Mouse (Mus musculus) monocyte, adult 2 months (primary cell): ENCODE results near the gene Ripply1.
"Not testable (repeated sequence)": the region's sequence is repeated elsewhere in the genome, so short reads cannot be mapped to it uniquely, and the experiment has no call there.

Experiments used
- DNase-seq, 2 experiments: peaks; one replicate each; pipeline ENCODE4 v3.0.0; 2022; ENCODE audit warnings: low spot score in 2 of 2, low read depth in 1 of 2

The Ripply1 gene

GRCm38 (mm10) chrX:139781563-139781962 is 590 bp downstream of the Ripply1 start:
- DNase-seq = no peak

DNA sequence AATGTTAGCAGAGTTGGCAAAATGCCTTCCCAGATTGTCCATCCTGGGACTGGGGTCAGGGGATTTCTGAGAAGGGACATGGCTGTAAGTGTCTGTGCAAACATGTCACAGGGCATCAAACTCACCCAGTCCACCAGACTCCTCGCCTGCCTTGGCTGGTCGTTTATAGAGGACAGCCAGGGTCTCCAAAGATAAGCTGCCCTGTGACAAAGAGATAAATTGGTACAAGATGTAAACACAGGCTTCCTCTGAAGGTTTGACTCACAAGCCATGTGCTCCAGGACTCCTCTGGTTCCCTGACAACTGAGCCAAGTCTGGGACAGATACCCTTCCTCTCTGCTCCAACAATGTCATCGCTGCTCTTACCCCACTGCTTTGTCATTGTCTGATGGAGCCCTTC is 1.2 kb downstream of the Ripply1 start:
- DNase-seq = no peak

DNA sequence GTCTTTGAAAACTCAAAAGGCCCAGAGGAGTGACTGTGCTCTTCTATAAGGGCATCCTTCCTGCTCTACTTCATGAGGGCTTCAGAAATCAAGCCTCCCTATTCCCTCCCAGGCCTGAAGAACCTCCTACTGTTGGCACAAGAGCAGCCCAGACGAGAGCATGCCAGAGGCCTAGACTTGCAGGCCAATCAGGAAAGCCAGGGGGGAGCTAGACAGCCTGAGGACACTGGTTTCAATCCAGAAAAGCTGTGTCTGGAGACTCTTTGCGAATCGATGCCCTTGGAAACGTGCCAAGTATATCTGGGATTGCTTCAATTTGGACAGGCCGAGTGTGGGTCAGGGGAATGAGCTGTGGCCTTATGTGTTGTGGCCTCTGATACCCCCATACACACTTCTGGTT is 2.8 kb downstream of the Ripply1 start:
- DNase-seq = no peak

DNA sequence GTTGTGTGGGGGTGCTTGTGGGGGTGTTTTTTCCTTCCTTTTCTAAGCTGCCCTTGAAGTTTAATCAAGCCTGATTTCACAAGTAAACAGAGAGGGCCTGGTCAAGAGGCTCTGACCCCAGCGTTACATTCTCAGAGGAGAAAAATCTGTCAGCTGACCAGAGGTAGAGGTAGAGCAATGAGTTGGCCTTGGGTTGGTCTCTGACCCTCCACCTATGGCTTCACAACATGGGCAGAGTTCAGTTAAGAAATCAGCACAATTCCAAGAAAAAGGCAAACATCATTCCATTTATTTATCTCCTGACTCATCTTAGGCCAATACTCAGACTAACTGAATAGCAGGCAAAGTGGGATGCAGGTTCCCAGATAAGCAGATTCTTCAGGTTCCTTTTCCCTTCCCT is 3.3 kb downstream of the Ripply1 start:
- DNase-seq = no peak

DNA sequence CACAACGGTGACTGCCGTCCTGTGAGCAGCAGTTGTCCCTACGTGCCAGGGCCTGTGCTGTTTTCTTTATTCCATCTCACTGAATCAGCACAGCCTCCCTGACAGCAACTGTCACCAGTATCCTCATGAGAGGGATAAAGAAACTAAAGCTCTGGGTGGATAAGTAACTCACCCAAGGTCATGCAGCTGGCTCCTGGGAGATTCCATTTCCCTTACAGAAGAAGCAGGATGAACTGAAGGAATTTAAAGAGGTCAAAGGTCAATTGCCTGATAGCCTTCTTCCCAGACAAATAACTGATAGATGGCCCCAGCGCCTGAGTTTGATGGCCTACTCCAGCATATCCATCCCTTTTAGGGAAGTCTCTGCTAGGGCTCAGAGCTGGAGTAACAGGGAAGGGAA is 4.8 kb downstream of the Ripply1 start:
- no peak for DNase-seq

DNA sequence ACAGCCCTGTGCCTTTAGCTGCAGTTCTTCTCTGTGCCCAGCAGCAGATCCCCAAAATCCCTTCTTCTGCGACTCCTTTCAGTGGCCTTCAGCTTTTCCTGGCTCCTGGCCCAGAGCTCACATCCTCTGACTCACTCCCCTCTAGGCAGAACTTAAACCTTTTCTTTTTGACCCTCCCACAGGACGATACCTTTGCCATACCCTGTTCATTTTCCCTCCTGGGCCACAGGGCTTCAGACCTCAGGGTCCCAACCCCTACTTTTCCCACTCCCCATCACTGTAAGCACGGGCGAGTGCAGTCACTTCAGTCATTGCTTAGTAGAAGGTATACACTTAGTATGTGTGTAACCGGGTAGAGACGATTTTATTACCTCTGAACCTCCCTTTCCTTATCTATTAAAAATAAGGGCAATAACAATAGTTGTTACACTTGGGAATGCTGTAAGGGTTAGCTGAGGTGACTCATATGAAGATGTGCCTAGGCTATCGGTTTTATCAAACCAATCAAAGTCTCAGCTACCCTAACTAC is 7.0 kb downstream of the Ripply1 start:
- DNase-seq = no peak

- DNase-seq = no peak
These were observed 7.7 kb downstream of the Ripply1 start for GRCm38 (mm10) chrX:139774309-139775083.

DNA sequence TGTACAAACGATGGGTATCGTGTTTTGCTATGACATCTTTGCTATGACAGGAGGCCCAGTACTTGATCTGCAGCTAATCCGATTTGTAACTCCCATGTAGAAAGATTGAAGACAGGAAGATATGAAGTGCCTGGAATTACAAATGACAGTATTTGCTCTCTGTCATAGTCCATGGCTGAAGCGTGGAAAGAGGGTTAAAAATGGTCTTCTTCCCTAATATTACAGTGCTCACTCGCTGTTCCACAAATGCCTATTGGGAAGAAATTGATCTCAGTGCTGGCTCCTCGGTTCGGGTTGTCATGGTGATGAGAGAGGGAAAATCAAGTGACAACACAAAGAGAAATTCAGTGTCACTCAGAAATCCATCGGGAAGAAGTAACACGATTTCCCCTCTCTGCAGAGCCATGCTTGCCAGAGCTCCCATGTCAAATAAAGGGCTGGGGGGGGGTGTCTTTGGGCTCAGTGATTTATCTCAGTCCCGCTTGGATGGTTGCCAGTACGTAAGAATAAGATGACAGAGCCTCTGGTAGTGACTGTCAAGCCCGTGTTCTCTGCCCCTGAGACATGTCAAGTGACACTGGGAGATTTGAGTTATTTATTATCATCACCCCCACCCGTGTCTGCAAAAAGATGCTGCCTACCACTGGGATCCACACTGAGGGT is 12.0 kb downstream of the Ripply1 start:
- no peak for DNase-seq

GRCm38 (mm10) chrX:139762546-139762945 is 19.6 kb downstream of the Ripply1 start:
- DNase-seq = no peak

DNA sequence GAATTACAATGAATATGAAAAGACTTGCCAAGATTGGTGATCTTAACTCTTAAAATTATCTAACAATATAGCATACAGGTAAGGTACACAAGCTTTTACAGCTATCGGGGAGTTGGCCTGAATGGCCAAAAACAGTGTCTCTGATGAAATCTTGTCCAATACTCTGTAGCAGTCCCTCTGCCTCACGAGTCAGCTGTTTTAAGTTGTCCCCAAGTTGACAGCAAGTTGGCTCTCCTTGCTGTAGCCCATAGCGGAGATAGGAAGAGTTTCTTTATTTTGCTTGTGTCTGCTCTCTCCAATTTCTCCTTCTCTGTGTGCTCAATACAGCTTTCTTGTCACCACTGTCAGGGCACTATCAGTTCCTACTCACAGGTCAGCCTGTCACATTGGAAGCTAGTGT is 23.5 kb downstream of the Ripply1 start:
- not testable (repeated sequence) for DNase-seq

DNA sequence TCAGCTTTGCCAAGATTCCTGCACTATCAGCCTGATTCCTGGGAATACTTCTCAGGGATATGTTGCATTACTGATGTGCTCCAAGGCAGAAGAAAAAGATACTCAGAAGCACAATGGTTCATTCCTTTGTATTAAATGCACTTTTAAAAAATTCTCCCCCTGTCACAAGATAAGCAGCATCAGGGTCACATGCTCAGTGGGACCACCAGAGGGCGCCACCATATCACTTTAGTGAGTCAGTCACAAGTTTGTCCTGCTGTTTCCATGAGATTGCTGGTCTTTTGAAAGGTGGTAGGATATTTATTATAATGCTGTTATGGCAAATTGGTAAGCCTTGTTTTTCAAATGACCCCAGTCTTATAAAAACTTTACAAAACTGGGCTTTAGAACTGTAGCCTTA is 30.3 kb downstream of the Ripply1 start:
- DNase-seq = no peak

- DNase-seq = no peak
These were observed 45.1 kb downstream of the Ripply1 start for GRCm38 (mm10) chrX:139737066-139737465.

DNA sequence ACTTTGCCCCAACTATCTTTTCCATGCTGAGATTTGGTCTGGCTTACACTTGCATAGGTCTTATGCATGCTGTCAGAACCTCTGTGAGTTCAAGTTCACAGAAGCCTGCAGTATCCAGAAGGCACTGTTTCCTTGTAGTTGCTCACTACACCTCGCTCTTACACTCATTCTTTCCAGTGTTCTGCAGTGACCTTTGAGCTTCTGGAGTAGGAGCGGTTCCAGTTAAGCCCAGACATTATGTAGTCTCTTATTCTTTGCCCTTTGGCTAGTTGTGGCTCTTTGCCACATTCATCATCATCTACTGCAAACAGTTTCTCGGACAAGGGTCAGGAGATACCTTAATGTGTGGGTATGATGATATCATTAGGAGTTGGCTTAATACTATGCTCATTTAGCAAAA is 51.6 kb downstream of the Ripply1 start:
- DNase-seq = no peak
